ENCODE assay signal across 8 mouse cellular contexts in the genomic region with DNA sequence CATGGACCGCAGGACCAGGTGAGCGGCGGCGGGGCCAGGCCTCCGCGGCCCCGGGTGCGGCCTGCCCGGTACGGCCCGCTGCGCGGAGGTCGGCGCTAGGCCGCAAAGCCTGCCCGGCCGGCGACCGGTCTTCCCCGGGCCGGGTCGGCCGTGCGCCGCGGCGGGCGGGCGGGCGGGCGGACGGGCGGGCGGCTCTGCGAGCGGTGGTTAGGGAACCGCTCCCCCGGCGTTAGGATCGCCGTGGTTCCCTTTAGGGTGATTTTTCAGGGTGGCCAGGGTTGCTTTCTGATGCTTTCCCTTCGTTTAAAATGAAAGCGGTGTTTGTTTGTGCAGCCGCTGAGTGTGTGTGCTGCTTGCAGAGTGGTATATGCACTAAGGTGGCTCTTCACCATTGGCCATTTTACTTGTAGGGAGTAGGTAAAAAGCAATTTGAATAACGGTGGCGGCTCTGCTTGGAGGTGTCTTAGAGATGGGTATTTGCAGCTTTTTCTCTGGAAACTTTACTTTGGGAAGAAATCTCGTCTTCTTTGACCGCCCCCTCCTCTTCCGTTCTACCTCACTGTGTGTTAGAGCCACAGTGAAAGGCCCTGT. TPM values are rescaled to one million over a fixed set of nuclear protein-coding genes. Genes with fewer than 3 reads are reported as not detected.
DNase-seq lines count a peak whose midpoint lies in the region; ATAC-seq and TF ChIP-seq lines count a peak whose summit lies in the region.

No protein-coding gene starts in this region.

- TF ChIP-seq CTCF in brain, embryonic 14.5 days (IDR thresholded peaks at IDR 0.05; ENCODE audit: borderline replicate concordance, extremely low read depth, insufficient read depth, insufficient read length) = no peak
- TF ChIP-seq CTCF in small intestine, adult 2 months (IDR thresholded peaks at IDR 0.05; ENCODE audit: extremely low read depth, insufficient read length, insufficient replicate concordance, low read depth, low read length) = no peak

- peak; percentile 89 for ATAC-seq in forebrain, embryonic 12.5 days (ENCODE audit: low FRiP score)

- H3K9ac ChIP-seq in forebrain, embryonic 12.5 days = peak overlapping the region; percentile 93

- no peaks in the 10 kb centered on the region; the same call in 1 of the 2 replicates for H3K36me3 ChIP-seq in forebrain, embryonic 12.5 days (replicated peaks)
- H3K36me3 ChIP-seq in hindbrain, embryonic 10.5 days = peaks cover 19% of the 10 kb centered on the region
- peaks cover 11% of the 10 kb centered on the region for H3K36me3 ChIP-seq in midbrain, embryonic 10.5 days
- H3K36me3 ChIP-seq in small intestine, adult 2 months (ENCODE audit: control insufficient read depth, insufficient read depth, low read length) = peaks cover 8% of the 10 kb centered on the region

- H3K4me3 ChIP-seq in forebrain, embryonic 12.5 days (replicated peaks) = peak overlapping the region; percentile 87
- peak overlapping the region; percentile 86 for H3K4me3 ChIP-seq in hindbrain, embryonic 10.5 days
- H3K4me3 ChIP-seq in midbrain, embryonic 10.5 days = peak overlapping the region; percentile 91
- peak overlapping the region; percentile 94 for H3K4me3 ChIP-seq in small intestine, adult 2 months (ENCODE audit: low read depth, low read length)

- peak; percentile 90 for DNase-seq in heart, adult 11 months
- no peak for DNase-seq in heart, adult 8-10 months (ENCODE audit: low spot score)
- DNase-seq in brain, embryonic 14.5 days (ENCODE audit: low read depth) = peak; percentile 86
- DNase-seq in hindbrain, embryonic 10.5 days (ENCODE audit: low spot score) = peak; percentile 65
- peak; percentile 41 to 70 for DNase-seq in left cerebral cortex, postnatal 36 days (ENCODE audit: low spot score in 2 of 2)
- peak; percentile 66 for DNase-seq in midbrain, embryonic 10.5 days (ENCODE audit: low spot score)

- 0 out of 2 replicates have a peak, but pooled peaks cover 3% of the 10 kb centered on the region for H3K27me3 ChIP-seq in forebrain, embryonic 12.5 days
- H3K27me3 ChIP-seq in hindbrain, embryonic 10.5 days (ENCODE audit: insufficient read depth, poor library complexity, severe bottlenecking) = no peaks in the 10 kb centered on the region
- no peaks in the 10 kb centered on the region for H3K27me3 ChIP-seq in midbrain, embryonic 10.5 days (ENCODE audit: low read depth, poor library complexity, severe bottlenecking)
- H3K27me3 ChIP-seq in small intestine, adult 2 months (ENCODE audit: control insufficient read depth, insufficient read depth, low read length) = no peaks in the 10 kb centered on the region

- WGBS in forebrain, embryonic 12.5 days = 1% methylated on average over 44 of the region's 50 CpGs
- WGBS in hindbrain, embryonic 10.5 days = under 1% methylated on average over 50 of the region's 50 CpGs
- under 1% methylated on average over 48 of the region's 50 CpGs for WGBS in midbrain, embryonic 10.5 days
- 1% methylated on average over 48 of the region's 50 CpGs for WGBS in small intestine, adult 2 months

- peak overlapping the region; percentile 71 for H3K4me2 ChIP-seq in forebrain, embryonic 12.5 days

- peak overlapping the region; percentile 89 for H3K27ac ChIP-seq in forebrain, embryonic 12.5 days
- H3K27ac ChIP-seq in hindbrain, embryonic 10.5 days = peak overlapping the region; percentile 95
- peak overlapping the region; percentile 95 for H3K27ac ChIP-seq in midbrain, embryonic 10.5 days (replicated peaks)
- H3K27ac ChIP-seq in small intestine, adult 2 months (ENCODE audit: insufficient read depth, low read depth, low read length) = peak overlapping the region; percentile 89

- intact Hi-C loops in left cerebral cortex, postnatal 36 days (cut with DNase I) = loop anchor here (5.0 to 10.0 kb wide), 3 partner anchors 111 to 191 kb away; no protein-coding TSS in a partner anchor

- H3K9me3 ChIP-seq in forebrain, embryonic 12.5 days = no peaks in the 10 kb centered on the region
- H3K9me3 ChIP-seq in hindbrain, embryonic 10.5 days = no peaks in the 10 kb centered on the region
- H3K9me3 ChIP-seq in midbrain, embryonic 10.5 days (replicated peaks) = no peaks in the 10 kb centered on the region

- H3K4me1 ChIP-seq in forebrain, embryonic 12.5 days = 0 out of 2 replicates have a peak, but pooled peaks cover 6% of the 10 kb centered on the region
- H3K4me1 ChIP-seq in hindbrain, embryonic 10.5 days (replicated peaks) = peaks cover 6% of the 10 kb centered on the region
- peaks cover 14% of the 10 kb centered on the region for H3K4me1 ChIP-seq in midbrain, embryonic 10.5 days
- peaks cover 11% of the 10 kb centered on the region; the same call in 1 of the 2 replicates for H3K4me1 ChIP-seq in small intestine, adult 2 months (ENCODE audit: control insufficient read depth, insufficient read depth, insufficient read length, low read length)

- no peak for TF ChIP-seq POLR2A in brain, embryonic 14.5 days (IDR thresholded peaks at IDR 0.05; ENCODE audit: borderline replicate concordance, extremely low read depth, insufficient read depth, insufficient read length, poor library complexity, severe bottlenecking)
- no peak for TF ChIP-seq POLR2A in small intestine, adult 2 months (IDR thresholded peaks at IDR 0.05; ENCODE audit: low read depth, low read length)

RNA-seq across cellular contexts. Expression of a gene that starts 0.7 kb away (rescaled TPM):
- 10 to 100 TPM; 22.2 to 25.7 (median 23.8) TPM for total RNA-seq in heart, adult 8-10 months (2022)
- 4.8 and 7.2 TPM in 2 replicates for polyA plus RNA-seq in brain, embryonic 14.5 days (2012; rRNA removed)
- 12.9 and 14.5 TPM in 2 replicates for polyA plus RNA-seq in forebrain, embryonic 12.5 days (2016; fragmentation: Nextera tagmentation; extraction: Ambion mirVana)
- 9.2 and 10.0 TPM in 2 replicates for polyA plus RNA-seq in hindbrain, embryonic 10.5 days (2016; fragmentation: Nextera tagmentation; extraction: Ambion mirVana)
- 10 to 100 TPM; 31.6 to 39.9 TPM for total RNA-seq in left cerebral cortex, postnatal 36 days (2021)
- polyA plus RNA-seq in midbrain, embryonic 10.5 days (2016; fragmentation: Nextera tagmentation; extraction: Ambion mirVana) = 6.4 and 9.4 TPM in 2 replicates
- 8.4 and 13.6 TPM in 2 replicates for polyA plus RNA-seq in small intestine, adult 2 months (2012; rRNA removed)
